Mouse (Mus musculus) heart, postnatal 36 days (tissue): ENCODE results near the gene Clip3. TPM values are rescaled to one million over a fixed set of nuclear protein-coding genes. Genes with fewer than 3 reads are reported as not detected.

Source experiments
- DNase-seq, 2 experiments: peaks; one replicate each; pipeline ENCODE4 v3.0.0; 2021 to 2022
- intact Hi-C: fragments of 180-260 bp; cut with DNase I; formaldehyde crosslinking; loops from one replicate; pipeline ENCODE4 v1.15.1; 2025
- total RNA-seq, 2 experiments: library from RNA; stranded (reverse); gene quantifications; 2 replicates each; pipeline ENCODE4 v1.2.3; 2021

The Clip3 gene
- total RNA-seq, 2 experiments from 2014 or later, result 6.0 to 11.4 TPM

GRCm38 (mm10) chr7:30323795-30324194 is 32.3 kb downstream of the Clip3 start, which contains the start of gene Sdhaf1:
Sdhaf1 (minus strand) TSS chr7:30323895.
- intact Hi-C loops, result no loop called here
- no peak for DNase-seq

- intact Hi-C loops, result no loop called here
- no peak for DNase-seq
These were observed 32.9 kb downstream of the Clip3 start for GRCm38 (mm10) chr7:30324300-30324944.

GRCm38 (mm10) chr7:30325364-30325763 is 33.8 kb downstream of the Clip3 start:
- intact Hi-C loops, result no loop called here
- DNase-seq, result peak in 1 of 2 experiments; percentile 49

- DNase-seq, result no peak
These were observed 34.9 kb downstream of the Clip3 start for GRCm38 (mm10) chr7:30326427-30326826.

GRCm38 (mm10) chr7:30327140-30327539 is 35.6 kb downstream of the Clip3 start:
- intact Hi-C loops, result no loop called here
- no peak for DNase-seq

More at GRCm38 (mm10) chr7:30326427-30326826, 34.9 kb downstream of the Clip3 start:
- intact Hi-C loops, result no loop called here

GRCm38 (mm10) chr7:30328379-30328778 is 36.9 kb downstream of the Clip3 start:
- no peak for DNase-seq
- intact Hi-C loops, result no loop called here

GRCm38 (mm10) chr7:30331887-30332286 is 40.4 kb downstream of the Clip3 start:
- intact Hi-C loops, result no loop called here

GRCm38 (mm10) chr7:30332622-30333259 is 41.2 kb downstream of the Clip3 start:
- intact Hi-C loops, result no loop called here
- no peak for DNase-seq

More at GRCm38 (mm10) chr7:30331887-30332286, 40.4 kb downstream of the Clip3 start:
- peak; percentile 53 to 56 for DNase-seq

DNA sequence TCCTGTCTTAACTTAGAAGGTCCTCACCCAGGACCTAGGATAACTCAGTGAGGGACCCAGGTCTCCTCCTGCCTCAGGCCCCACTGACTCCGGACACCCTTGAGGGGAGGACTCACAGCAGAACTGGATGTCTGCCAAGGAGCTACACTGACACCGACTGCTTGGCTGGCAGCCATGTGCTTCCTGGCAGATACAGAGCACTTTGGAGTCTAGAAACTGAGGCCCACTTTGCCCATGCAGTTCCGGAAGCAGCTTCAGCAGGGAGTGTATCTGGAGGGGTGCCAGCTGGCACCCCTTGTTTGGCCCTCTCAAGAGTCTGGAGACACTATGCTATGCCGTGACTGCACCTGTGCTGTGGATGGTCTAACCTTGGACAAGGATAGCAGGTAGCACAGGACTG is 41.9 kb downstream of the Clip3 start:
- intact Hi-C loops, result no loop called here
- DNase-seq, result peak; percentile 53 to 55

DNA sequence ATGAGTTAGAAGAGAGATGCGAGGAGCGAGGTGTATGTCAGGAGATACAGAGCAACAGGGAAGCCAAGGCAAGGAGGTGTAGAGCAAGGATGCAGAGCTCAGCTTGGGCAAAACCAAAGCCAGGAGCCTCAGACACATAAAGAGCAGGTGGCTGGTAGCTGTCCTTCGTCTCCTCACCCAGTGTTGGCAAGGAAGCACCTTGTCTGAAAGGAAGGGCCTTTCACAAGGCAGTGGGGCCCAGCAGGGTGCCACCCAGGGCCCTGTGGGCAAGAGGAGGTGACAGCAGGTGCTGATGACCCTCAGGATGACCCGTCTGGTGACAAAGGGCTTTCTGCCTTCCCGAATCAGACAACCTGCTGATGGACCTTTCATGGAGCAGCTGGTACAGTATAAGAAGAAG is 43.0 kb downstream of the Clip3 start:
- intact Hi-C loops, result no loop called here
- no peak for DNase-seq

DNA sequence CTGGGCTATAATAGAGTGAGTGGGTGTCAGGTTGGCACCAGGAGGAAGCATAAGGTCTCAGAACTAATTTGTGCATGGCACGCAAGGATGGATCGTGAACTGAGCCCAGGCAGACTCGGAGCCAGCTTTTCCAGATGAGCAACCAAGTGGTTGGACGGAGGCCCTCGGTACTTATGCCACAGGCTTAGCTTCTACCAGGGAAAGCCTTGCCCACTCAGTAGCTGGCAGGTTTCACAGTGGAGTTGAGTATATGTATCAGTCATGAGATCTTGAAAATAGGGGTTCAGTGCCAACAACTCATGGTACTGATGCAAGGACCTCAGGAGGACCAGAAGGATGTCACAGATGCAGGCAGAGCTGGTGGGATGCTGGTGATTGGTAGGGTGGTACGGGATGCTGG is 44.2 kb downstream of the Clip3 start:
- intact Hi-C loops, result no loop called here
- no peak for DNase-seq

DNA sequence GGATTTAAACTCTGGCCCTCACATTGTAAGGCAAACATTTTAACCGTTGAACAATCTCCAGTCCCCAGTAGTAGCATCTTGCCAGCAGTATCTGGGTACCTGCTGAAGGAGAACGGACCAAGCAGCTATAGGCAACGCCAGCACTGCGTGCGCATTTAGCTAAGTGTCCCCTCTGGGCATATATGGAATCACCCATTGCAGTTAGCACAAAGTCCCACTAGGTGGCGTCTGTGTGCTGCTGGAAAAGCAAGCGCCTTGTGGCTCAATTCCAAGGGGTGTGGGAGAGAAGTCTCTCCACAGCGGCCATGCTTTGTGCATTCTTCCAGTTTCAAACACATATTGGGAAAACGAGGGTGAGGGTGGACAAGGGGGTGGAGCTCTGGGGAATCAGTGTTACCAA is 44.9 kb downstream of the Clip3 start:
- intact Hi-C loops, result no loop called here
- DNase-seq, result peak; percentile 70 to 77

GRCm38 (mm10) chr7:30339432-30340109 is 48.0 kb downstream of the Clip3 start:
- intact Hi-C loops, result no loop called here
- no peak for DNase-seq

DNA sequence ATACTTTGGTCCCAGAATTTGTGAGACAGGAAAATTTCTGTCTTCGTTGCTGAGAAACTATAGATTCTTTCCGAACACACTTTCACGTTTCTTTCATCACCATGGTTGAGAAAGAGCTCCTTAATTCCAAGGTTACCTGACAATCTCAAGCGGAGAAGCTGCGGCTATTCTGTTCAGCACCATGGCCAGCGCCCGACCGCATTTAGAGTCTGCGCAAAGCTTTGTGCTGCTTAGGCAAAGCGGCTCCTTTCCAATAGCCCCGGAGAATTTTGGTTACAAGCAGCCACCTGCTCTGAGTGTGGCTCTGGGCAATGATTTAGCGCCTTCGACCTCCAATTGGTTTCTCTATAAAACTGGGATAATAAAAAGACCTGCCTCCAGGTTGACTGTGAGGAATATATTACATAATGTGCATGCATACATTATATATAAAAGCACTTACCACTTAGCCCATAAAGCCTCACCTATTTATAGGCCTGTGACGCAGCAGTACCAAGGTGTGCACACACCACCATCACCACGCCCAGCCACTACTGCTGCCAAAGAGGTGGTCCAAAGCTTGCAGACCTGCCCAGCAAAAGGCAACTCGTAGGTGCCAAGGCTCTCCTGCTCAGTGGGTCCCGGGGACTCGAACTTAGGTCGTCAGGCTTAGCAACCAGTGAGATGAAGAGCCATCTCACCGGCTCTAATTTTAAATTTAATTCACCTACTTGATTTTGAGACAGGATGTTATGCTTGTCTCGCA is 55.3 kb downstream of the Clip3 start:
- intact Hi-C loops, result no loop called here
- peak; percentile 65 to 75 for DNase-seq

- intact Hi-C loops, result no loop called here
- peak; percentile 21 to 40 for DNase-seq
These were observed 56.3 kb downstream of the Clip3 start for GRCm38 (mm10) chr7:30347828-30348227.

DNA sequence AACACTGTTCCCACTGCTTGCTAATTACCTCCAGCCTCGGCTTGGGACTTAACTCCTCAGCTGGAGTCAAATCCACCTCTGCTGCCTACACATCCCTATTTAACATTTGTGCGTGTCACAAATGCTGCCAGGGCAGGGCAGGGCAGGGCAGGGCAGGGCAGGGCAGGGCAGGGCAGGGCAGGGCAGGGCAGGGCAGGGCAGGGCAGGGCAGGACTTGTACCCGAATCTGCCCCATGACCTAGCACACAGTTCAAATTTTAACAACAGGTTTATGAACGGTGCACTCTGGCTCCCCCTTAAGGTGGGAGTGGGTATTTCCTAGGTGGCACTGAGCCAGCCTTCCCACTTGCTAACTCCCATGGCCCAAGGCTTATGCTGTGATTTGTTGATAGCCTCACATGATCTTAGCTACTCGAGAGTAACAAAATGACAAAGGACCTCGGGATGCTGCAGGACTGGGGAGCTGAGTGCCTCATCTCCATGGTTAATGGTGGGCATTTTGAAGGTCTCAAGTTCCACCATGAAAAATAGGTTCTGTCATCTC is 61.8 kb downstream of the Clip3 start:
- DNase-seq, result peak; percentile 58 to 78
- intact Hi-C loops, result no loop called here

DNA sequence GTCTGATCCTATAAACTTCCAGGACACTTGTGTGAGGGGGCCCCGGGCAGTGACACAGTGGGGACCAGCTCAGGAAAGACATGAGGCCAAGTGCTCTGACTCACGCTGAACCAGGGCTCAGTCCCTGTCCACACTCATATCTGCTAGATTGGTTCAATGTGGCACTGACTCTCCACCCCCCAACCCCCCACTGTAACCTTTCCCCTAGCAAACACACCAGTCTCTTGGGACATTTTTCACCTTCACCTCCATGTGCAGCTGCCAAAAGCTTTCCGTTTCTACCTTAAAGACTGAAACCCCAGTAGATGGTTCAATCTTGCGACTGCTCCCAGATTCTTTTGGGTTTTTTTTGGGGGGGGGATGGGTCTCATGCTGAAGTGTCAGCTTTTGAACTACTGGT is 62.5 kb downstream of the Clip3 start:
- intact Hi-C loops, result no loop called here
- DNase-seq, result no peak
